Mouse (Mus musculus) erythroblast, embryonic 14.5 days (primary cell): ENCODE measurements around the gene Znfx1.

Experiments used
- GATA1 ChIP-seq: IDR thresholded peaks from 2 replicates; pipeline ENCODE4 v1.6.1; 2012; ENCODE audit warnings: low read length, inconsistent platforms, mixed read lengths
- TAL1 ChIP-seq: IDR thresholded peaks from 3 replicates; pipeline ENCODE4 v1.6.1; 2012; ENCODE audit warnings: low read length, inconsistent platforms, mixed read lengths

DNA sequence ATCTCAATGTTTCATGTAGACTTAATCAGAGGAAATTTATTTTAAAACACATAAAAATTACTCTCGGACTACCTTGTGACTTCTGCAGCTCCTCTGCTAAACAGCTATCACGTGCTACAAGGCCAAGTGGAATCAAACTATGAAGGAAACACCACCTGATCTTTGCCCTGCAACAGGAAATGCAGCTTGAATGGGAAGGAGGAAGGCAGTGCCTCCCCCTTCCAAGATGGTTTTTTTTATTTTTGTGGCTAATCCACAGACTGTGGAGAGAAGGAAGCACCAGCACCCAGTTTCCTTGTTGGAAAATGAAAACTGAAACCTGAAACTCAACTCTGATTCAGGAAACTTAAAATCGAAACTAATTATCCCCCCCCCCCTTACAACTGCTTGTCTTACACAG is 4.6 kb downstream of the Znfx1 start:
- TF ChIP-seq GATA1 (no peak), TAL1 (no peak)
